Mouse (Mus musculus): ENCODE data around the gene Tnfrsf1b.

Gene Tnfrsf1b

DNA sequence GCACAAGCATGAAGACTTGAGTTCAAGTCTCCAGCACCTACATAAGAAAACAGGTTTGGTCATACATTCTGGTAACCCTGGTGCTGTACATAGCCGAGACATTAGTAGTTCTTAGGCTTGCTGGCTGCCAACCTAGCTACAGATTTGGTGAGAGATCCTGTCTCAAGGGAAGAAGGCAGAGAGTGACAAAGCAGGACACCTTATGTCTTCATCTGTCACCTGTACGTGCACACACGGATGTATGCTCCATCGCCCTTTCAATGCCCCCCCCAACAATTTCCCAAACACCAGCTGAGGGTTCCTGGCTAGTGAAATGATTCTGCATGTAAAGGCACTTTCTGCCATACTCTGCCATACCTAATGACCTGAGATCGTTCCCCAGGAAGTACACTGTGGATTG is 9.5 kb upstream of the Tnfrsf1b start:
- DNase-seq, result no peak

DNA sequence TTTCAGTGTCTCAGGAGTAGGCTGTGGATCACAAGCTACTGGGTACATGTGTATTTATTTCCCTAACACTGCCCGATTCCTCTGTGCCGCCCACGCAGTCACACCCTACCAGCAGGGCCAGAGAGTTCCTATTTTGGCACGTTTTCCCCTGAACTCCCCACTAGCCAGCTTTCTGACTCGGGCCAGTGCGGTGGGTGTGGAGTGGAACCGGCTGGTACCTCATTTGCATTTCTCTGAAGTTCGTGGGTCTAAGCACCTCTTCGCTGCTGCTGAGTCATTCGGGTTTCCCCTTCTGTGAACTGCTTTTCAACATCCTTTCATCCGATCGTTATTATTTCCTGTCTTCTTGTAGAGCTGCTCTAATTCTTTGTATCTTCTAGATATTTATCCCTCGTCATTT is 7.7 kb upstream of the Tnfrsf1b start:
- DNase-seq, result no peak

DNA sequence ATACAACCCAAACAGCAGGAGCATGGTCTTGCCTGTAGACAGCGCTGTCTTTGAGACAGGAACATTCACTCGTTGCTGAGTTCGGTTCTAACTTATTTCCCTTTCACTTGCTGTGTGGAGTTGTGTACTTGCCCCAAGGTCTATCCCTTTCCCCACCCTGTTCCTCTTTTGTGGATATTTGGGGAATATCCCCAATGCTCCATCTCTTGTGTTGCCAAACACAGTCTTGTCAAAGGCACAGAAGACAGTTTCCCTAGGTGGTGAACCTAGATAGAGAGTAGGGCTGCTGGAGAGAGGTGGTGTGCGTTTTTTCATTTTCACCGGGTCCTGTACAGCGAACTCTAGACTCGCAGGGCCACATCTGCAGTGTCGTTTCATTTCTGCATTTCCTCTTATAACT is 5.9 kb upstream of the Tnfrsf1b start:
- no peak for DNase-seq

DNA sequence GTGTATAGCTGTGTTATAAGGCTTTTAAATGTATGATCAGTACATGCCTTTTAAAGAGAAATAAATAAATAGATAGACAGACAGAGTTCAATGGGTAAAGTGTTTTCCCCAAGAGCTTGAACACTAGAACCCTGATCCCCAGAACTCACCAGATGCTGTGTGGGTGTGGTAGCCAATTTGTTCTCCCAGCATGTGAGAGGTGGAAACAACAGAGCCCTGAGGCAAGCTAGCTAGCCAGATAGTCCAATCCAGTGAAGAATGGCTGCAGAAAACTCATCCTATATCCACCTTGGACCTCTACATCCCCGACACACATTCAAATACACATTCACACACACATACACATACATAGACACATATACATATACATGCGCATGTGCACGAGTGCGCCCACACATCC is 4.9 kb upstream of the Tnfrsf1b start:
- DNase-seq, result no peak

DNA sequence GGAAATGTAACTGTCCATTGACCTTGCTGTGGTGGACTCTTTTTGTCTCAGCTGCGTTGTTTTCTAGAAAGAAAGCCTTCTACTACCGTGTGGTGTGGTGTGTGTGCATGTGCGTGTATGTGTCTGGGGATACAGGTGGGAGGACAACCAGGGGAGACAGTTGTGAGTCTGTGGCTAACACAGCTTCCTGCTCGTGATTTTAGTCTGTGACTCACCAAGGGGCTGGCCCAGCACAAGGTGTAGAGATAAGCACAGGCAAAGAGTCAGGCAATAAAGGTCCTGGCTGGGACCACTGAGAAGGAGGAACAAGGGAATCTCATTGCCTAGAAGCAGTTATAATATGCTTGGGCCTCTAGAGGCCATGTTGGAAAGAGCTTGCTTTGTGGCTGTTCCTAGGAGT is 3.3 kb upstream of the Tnfrsf1b start:
- DNase-seq, result no peak

DNA sequence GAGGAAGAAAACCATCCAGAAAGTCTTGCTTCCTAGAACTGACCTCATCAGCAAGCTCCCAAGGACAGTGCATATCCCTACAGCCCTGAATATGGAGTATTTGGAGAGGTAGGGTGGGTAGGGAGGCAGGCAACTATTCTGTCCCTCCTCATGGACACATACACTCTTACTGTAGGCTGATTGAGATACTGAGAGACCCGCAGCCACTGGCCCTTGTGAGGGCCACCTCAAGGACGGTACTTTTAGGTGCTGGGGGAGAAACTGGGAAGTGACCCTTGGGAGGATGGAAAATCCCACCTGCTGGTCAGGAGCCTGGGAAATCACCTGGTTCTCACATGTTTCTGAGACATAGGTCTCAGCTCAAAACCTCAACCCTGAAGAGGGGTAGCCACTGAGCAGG is 886 bp upstream of the Tnfrsf1b start:
- no peak for DNase-seq

DNA sequence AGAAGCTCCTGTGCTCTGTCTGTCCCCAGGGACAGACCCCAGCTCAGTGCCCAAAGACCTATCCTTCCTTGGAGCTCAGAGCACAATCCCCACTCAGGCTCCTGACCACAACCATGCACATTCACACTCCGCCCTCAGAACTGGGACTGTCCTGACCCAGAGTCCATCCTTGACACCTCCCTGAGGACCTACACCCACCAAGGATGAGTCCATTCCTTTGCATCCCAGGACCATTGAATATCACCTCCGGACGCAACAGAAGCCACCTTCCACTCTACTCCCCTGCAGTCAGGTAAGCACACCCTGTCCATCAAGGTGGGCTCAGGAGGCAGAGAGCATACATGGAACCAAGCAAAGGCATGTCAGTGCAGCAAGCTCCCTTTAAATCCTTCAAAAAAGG is 1.1 kb downstream of the Tnfrsf1b start:
- DNase-seq, result no peak

DNA sequence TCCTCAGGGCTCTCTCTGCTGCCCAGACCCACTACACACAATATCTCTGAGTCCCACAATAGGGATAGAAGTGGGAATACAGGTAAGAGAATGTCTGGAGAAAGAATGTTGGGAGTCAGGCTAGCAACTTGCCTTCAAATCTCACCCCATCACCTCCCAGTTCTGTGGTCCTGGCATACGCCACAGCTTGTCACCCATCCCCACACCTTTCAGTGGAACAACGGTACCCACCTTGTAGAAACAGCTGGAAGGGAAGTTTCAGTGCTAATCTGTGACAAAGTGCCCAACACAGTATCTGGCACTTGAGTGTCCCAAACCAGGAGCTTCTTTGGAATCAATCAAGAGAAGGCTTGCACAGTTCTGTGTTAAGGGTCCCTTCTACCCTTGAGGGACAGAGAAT is 2.0 kb downstream of the Tnfrsf1b start:
- DNase-seq, result no peak

DNA sequence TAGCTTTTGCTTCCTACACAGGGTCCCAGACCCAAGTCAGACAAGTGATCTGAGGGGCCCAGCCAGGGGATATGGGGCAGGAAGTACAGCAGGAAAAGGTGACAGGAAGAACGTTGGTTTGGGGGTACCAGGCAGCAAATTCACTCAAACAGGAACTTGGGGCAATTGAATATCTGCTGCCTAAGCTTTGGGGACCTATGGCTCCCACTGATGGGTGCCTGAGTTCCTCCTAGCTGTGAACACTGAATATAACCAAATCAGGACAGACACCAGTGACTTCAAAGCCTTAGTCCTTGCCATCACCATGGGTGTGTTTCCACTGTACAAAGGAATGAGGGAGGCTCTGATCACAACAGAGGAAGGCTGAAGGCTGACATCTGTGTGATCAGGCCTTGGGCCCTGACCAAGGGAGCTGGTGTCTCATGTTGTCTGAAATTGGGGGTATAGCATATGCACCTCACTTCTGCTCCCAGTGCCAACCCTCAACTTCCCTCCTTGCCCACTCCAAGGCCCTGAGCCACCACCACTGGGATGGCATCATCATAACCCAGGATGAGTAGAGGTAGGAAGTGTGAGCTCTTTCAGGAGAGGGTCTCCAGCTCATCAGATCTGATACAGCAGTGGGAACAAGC is 3.8 kb downstream of the Tnfrsf1b start:
- no peak for DNase-seq

DNA sequence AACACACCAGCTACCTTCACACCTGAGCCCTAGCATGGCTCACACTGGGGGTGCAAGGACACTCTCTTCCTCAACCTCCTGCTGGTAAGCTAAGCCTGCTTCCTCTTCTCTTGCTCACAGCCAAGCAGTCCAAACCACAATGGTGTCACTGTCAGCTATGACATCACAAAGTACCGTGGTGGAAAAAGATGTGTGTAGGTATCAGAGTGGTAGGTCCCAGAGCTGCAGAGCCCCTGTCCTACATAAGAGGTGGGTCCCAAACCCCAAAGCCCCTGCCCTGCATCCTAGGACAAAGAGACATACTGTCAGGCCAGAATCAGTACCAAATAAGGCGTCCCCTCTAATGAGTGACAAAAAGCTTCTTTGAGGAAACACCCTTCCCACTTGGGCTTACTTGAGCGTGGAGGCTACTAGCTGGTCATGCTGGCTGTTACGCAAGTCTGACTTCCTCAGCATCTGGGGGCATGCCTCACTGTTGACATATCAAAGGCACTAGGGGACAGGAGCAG is 5.9 kb downstream of the Tnfrsf1b start:
- DNase-seq, result peak; percentile 33

DNA sequence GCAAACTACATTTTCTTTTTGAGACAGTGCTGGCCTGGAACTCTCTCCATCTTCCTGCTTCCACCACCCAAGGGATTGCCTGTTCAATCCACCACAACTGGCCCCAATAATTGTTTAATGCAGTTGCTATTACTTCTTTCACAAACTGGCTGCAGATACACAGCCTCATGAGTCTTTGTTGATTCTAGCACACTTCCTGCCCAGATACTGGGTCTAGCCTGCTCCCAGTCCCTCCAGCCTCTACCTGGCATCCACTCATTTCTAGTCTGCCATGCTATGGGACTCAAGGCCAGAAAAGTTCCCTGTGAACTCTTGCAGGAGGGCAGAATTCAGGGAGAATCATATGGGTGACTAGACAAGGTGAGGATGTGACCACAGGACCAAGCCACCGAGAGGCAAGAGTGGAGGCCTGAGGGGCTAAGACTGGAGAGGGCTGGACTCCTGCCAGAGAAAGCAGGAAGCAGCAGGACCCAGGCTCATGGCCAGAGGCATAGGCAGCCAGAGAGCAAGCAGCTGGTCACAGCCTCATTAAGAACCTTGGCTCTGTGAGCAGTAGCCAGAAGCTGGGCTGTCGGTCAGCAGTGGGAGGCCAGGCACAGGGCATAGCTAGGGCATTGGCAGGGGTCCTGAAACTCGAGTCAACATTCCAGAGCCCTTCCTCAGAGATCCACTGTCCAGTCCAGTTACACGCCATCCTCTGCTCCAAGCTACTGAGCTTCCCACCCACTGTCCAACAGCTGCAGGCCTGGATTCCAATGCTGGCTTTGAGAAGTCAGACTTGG is 7.4 kb downstream of the Tnfrsf1b start:
- peak; percentile 29 for DNase-seq

DNA sequence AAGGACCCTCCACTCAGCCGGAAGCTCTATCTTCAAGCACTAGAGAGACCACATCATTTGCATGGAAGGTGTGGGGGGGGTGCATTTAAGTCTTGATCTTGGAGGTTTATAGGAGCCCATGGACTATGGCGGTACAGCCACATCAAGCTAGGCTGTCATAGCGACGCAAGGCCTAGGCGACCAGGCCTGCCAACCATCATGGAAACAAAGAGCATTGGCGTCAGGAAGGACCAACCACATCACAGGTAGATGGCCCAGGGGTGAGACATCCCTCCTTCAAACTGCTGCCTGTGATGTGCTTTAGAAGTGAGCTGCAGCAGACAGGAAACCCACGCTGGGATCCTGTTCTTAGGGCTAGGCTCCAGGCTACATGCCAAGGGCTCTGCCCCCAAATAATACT is 10.6 kb downstream of the Tnfrsf1b start:
- DNase-seq, result no peak

DNA sequence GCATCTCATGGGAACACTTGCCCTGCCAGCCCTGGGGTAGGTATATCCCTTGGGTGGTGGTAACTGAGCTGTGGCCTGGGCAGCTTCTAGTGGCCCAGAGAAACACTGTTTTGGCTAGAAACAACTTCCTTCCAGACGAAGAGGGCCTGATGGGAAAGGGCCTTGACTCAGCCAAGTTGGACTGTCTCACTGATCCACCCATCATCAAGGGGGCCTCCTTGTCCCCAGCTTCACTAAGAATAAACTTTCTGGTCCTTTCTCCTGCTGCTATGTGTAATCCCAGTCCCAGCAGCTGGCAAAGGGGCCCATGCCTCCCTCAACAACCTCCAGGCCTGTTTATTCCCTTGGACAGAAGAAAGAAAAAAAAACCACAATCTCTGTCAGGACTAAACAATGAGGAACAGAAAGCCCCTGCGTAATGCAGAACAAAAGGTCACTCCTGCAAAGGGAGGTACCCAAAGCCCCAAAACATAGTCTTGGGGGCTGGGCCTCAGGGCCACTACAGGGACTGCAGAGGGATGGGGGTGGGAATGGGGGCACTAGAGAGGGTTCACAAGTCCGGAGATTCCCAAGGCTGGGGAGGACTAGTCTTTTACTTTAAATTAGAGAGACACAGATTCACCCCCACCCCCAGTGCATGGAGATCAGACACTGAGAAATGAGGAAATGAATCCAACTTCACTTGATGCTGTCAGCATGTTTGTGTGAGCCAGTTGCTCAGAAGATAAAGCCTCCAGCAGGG is 13.0 kb downstream of the Tnfrsf1b start:
- no peak for DNase-seq

DNA sequence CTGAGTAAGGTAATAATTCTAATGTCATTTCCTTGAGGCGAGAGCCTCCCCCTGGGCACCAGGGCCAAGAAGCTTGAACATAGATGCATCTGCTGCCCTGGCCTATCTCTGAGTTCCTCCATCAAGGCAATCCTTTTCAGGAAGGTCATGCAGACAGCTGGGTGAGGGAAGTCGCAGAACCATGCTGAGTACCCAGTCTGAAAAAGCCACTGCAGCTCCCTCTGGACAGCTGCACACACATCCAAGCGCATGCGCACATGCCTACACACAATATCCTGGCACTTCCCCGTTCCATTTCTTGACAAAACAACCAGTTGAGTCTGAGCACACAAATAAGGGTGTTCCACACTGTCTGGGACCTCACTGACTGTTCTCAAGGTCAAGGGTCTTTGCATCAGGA is 14.9 kb downstream of the Tnfrsf1b start:
- DNase-seq, result no peak

DNA sequence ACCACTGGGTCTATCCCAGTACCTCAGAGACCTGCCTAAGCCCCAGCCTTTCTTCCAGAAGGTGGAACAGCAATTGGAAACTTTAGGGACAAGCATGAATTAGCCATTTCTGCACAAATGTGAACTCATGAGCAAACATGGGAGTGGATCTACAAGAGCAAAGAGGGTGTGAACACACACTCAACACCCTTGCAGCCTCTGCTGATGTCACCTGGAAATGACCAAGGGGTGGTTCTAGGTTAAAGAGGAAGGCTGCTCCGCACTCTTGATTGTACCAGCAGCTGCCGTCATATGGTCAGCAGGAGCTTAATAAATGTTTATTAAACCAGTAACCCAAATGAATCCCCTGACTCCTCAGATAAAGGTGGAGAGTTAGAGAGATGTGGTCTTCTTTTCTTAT is 16.0 kb downstream of the Tnfrsf1b start:
- no peak for DNase-seq

DNA sequence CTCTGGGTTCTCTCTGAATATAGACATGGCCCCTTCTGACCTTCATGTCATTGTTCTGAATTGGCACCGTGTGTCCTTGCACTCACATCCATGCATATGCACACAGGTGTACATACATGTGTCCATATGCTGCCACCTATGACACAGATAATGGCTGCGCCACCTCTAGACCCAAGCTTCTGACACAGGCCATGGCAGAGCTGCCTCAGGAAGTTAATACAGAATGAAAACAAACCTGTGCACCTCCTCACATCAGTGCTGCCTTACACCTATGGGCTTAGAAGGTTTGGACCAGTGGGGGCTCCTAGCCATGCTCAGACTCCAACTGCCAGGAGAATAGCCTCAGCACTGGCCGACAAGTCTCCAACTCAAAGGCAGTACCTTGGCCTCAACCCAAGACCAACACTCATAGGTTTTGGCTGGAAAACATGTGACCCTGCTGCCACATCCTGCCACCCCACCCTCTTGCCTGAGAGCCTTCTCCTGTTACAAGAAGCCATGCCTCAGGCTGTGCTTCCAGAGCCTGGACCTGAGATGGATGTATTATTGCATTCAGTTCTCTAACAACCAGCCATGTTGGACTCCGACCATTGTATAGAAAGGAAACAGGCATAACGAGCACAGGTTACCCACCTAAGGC is 17.0 kb downstream of the Tnfrsf1b start:
- DNase-seq, result no peak

DNA sequence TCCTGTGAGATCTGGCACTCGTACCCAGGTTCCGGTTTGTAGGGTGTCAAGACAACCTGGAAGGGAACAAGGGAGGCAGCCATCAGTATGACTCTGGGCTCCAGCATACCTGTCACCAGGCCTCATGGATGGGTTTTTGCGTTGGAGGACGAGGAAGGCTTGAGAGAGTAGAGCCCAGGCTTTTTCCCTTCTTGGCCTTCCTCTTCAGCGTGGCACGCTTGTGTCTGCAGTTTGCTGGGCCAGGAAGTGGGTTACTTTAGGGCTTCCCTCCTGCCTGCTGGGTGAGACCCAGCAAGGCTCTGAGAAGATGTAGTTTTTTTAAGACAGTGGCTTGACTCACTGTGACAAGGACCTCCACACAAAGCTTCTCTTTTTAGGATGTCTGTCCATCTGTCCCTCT is 17.6 kb downstream of the Tnfrsf1b start:
- DNase-seq, result no peak

DNA sequence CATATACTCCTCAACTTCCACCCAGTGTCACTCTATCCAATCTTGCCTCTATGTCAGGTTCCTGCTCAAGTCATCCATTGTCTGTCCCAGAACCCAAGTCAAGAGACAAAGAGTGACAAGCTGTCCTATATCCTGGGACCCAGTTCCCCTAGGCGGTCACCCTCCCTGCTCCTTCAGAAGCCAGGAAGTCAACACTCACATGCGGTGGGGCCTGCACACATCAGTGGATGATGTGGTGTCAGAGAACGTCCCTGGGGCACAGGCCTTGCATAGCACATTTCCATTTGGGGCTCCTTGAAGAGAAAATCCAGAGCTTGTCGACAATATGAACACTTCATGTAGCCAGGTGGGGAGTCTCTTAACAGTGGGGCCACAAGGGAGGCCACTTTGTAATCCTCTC is 22.1 kb downstream of the Tnfrsf1b start:
- DNase-seq, result no peak

DNA sequence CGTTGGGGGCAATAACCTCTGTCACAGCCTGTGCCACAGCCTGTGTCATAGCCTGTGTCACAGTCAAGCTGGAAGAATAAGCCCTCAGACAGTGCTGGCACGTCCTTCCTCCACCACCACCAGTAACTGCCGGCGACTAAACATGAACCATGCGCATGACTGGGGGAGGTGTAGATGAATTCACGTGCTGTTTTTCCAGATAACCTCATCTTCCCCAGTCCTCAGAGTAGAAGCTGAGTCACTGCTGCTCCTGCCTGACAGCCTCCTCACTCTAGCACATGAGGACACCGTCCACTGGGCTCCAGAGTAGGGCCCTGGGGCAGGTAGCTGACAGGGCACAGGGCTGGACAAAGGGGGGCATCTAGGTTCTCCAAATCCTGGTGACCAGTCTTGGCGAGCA is 24.6 kb downstream of the Tnfrsf1b start:
- DNase-seq, result peak; percentile 74

DNA sequence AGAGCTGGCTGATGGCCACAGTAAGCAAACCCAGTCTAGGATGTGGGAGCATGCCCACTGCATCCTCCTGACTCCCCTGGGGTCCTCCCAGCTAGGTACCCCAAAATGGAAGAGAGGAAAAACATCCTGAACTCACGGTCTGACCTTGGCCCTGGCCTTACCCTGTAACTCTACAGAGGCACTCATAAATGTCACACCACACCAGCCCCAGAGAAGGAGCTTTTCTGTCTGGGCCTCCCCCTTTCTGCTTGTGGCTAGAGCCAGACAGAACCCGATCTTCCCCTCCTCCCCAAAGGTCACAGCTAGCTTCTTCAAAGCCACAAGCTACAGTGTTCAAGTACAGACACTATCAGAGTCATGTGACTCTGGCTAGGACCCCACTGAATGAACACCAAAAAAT is 25.3 kb downstream of the Tnfrsf1b start:
- no peak for DNase-seq

DNA sequence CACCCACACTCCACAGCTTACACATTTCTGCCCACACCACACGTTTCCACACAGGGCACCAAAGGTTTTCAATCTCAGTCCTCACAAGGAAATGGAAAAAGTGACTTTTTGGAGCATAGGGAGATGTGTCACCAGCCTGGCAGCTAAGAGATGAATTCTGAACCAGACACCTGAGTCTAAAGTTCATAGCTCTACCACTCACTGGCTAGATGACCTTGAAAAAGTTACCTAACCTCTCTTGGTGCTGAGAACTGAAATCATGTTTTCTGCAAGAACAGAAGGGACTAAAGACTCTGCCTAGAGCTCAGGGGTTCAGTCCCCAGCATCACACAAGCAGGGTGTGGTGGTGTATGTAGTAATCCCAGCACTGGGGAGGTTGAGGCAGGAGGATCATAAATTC is 26.7 kb downstream of the Tnfrsf1b start:
- no peak for DNase-seq

DNA sequence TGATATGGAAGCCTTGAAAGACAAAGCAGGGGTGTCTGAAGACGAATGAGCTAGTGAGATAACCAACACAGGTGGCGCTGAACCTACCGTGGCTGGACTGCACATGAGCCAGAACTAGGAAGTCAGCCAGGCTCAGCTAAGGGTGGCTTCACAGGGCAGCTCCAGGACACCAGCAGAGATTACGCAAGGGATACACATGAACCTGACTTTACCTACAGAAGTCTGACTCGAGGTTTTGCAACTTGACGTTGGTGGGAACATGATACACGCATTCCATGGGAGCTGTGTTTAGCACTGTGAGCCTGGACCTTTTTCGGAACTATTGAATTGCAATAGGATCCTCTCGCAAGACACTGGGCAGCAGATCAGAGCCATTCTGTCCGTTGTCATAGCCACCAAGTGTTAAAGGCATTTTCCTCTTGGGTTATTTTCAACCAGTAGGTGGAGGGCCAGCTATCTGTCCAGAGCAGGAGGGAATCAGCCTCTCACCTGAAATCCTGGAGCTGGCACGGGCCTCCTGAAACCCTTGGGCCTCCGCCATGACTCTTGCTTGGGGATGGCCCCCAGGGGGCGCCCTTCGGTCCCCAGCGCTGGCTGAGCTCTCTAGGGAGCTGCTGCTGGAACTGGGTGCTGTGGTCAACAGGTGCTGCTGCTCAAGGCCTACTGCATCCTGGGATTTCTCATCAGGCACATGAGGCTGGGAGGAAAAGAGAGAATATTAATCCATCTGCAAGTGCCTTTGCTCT is 27.3 kb downstream of the Tnfrsf1b start:
- peak; percentile 69 for DNase-seq

DNA sequence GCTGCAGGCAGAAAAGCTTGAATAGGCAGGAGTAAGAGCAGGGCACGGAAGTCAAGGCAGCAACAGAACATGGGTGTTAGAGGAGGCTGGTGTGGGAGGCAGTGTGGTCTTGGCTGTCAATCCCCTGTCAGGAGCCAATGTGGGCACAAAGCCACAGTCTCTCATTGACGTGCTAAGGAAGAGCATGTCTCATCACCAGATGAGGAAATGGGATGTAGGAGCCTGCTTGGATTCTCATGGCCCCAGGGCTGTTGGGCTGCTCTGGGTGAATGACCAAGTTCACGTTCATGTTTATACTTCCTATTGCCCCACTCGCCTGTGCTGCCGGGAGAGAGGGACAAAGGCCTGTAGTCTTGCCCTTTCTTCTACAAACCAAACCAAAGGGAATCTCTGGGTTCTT is 28.8 kb downstream of the Tnfrsf1b start:
- no peak for DNase-seq

Measured in liver (tissue).